Mouse (Mus musculus): ENCODE measurements around the gene Adora2b. TPM values are rescaled to one million over a fixed set of nuclear protein-coding genes. Genes with fewer than 3 reads are reported as not detected.

The Adora2b gene
- total RNA-seq, 2 experiments from 2014 or later: 8.0 to 9.5 TPM

Other genes starting within 250 kb of the Adora2b start
- 10 to 100 TPM; 15.0 to 20.0 TPM for gene Zswim7, start 32.4 kb downstream of the Adora2b start, total RNA-seq (2021)
- 10 to 100 TPM; 81.3 to 92.1 TPM for gene Ttc19, start 32.5 kb downstream of the Adora2b start, total RNA-seq (2021)
- 1 to 10 TPM; 6.6 to 7.1 TPM for gene Pigl, start 209.5 kb downstream of the Adora2b start, total RNA-seq (2021)
- gene Ncor1, start 209.6 kb downstream of the Adora2b start, total RNA-seq (2021): 100 to 1,000 TPM; 267 to 274 TPM